Mouse (Mus musculus) lung, postnatal 0 days (tissue): ENCODE results near the gene Wdfy1.

Source experiments
- CTCF ChIP-seq: IDR thresholded peaks from 2 replicates; pipeline ENCODE4 v1.5.1; 2016; ENCODE audit warnings: antibody characterized with exemption, mild to moderate bottlenecking
- EP300 ChIP-seq: IDR thresholded peaks from 2 replicates; pipeline ENCODE4 v1.6.1; 2016; ENCODE audit warnings: antibody characterized with exemption, mild to moderate bottlenecking, control low read depth

DNA sequence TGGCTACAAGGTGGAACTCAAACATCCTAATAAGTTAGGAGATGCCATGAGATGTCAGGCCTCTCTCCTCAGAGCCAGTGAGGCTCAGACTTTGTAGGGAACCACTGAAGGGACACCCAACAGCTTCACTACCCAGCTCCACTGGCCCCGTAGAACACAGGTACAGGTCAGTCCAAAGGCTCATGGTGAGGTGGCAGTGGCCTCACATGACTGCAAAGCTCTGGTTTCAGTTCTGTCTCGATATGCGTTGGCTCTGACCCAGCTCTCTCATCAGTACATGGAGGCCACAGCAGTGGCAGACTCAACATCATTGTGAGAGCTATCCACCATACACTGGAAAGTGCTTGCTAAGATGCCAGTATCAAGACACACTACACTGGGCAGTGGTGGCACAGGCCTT, 95.2 kb downstream of the Wdfy1 start:
- TF ChIP-seq CTCF (no peak), EP300 (no peak)
